Mouse (Mus musculus) lung, postnatal 10 days (tissue): Measurements from ENCODE around the gene Mapk8ip2.
"Not testable (repeated sequence)": the region's sequence is repeated elsewhere in the genome, so short reads cannot be mapped to it uniquely, and the experiment has no call there.

Experiments used
- DNase-seq: peaks from one replicate; pipeline ENCODE4 v3.0.0; 2021

Mapk8ip2 gene

GRCm38 (mm10) chr15:89453865-89454478 is at the start of gene Mapk8ip2:
TSS of gene Mapk8ip2 (plus strand) at chr15:89453913.
- DNase-seq, result no peak

DNA sequence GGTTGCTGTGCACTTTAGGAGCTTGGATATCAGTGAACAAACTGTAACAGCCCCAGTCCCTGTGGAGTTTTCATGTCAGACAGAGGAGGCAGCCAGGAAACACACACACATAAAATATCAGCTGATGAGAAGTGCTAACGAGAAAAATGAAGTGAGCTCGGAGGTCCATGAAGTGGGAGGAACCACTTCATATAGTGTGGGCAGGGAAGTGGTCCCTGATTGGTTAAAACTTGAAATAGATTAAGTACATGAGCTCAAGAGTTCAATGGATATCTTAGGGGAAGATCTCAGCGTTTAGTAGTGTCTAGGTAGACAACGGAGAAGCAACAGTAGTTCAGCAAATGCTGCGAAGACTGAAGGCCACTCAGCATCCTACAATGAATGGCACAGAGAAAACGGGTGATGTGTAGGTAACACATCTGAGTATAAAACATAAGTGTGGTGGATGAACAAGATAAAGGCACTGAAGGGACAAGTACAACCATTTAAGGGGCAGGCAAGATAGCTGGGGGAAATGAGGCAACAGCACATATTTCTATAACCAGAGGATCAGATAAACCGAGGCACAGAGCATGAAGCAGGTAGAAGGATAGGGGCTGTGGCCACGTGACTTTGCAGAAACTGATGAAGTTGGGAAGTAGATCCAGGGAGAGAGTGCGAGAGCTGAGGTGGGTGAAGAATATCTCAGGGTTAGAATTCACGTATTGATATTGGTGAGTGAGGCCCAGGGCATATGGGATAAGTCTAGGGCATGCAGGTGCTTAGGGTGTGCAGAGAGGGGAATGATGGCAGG is 48.7 kb upstream of the Mapk8ip2 start:
- no peak for DNase-seq

DNA sequence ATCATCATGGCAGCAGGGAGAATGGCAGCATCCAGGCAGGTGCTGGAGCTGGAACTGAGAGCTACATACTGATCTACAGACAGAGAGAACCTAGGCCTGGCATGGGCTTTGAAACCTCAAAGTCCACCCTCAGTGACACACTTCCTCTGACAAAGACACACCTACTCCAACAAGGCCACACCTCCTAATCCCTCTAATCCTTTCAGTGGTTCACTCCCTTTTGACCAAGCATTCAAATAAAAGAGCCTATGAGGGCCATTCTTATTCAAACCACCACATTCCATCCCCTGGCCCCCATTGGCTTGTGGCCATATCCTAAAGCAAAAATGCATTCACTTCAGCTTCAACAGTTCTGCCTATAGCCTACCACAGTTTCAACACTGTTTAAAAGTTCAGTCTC is 47.0 kb upstream of the Mapk8ip2 start:
- DNase-seq, result no peak

- DNase-seq, result no peak
These were observed 43.6 kb upstream of the Mapk8ip2 start, which contains the start of gene Syce3 for GRCm38 (mm10) chr15:89410118-89410517. TSS of gene Syce3 (minus strand) at chr15:89410503.

DNA sequence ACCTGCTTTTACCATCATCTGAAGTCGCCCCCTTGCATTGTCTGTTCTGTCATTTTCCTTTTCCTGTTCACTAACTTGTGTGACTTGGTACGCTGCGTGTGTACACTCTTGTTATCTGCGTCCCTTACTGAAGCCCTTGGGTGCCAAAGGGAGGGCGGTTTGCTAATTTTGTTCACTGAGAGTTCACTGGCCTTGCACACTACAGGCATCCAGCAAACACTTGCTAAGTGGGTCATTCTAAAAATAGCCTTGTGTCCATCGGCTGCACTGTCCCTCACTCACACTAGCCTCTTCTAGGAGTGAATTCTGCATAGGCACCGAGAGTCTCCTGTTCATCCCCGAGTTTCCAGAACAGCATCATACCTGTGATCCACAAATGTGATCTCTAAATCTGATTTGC is 38.4 kb upstream of the Mapk8ip2 start:
- DNase-seq, result no peak

DNA sequence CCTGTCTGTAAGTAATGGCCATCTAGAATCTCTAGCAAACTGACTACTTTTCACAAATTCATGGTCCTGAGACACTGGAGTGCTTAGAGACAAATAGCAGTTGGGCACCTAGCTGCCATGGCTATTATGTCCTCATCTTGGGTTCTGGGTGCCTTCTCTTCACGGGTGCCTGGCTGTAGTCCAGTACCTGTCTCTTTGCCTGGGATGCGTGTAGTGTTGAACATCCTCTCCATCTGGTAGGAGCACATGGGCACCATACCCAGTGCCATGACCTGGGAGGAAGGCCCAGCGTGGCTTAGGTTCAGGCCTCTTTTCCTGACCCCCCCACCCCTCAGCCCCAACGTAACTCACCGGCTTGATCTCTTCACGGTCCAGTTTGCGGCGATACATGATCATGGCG is 31.8 kb upstream of the Mapk8ip2 start:
- DNase-seq, result no peak

DNA sequence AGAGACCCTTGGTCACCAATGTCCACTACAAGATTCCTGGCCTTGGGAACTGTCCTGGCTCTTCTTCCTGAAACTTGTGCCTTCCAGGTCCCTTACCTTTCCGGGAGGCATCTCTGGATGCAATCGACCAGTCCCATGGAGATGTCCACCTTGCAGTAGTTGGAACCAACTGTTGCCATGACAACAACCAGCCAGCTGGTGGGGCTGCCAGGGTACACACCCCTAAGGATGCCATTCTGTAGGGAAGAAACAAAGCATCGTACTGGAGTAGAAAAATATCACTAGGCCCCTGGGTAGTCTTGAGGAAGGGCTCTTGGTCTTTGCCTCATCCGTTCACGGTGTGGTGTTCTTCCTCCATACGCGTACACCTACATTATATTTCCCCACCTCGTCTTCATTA is 29.1 kb upstream of the Mapk8ip2 start:
- DNase-seq, result no peak

GRCm38 (mm10) chr15:89425711-89426121 is 28.0 kb upstream of the Mapk8ip2 start, which contains the start of gene Cpt1b:
TSS of gene Cpt1b (minus strand) at chr15:89425863.
- no peak for DNase-seq

GRCm38 (mm10) chr15:89426716-89427115 is 27.0 kb upstream of the Mapk8ip2 start:
- no peak for DNase-seq

GRCm38 (mm10) chr15:89428136-89428790 is 25.4 kb upstream of the Mapk8ip2 start:
- no peak for DNase-seq

GRCm38 (mm10) chr15:89428821-89429351 is 24.8 kb upstream of the Mapk8ip2 start:
- DNase-seq, result no peak

DNA sequence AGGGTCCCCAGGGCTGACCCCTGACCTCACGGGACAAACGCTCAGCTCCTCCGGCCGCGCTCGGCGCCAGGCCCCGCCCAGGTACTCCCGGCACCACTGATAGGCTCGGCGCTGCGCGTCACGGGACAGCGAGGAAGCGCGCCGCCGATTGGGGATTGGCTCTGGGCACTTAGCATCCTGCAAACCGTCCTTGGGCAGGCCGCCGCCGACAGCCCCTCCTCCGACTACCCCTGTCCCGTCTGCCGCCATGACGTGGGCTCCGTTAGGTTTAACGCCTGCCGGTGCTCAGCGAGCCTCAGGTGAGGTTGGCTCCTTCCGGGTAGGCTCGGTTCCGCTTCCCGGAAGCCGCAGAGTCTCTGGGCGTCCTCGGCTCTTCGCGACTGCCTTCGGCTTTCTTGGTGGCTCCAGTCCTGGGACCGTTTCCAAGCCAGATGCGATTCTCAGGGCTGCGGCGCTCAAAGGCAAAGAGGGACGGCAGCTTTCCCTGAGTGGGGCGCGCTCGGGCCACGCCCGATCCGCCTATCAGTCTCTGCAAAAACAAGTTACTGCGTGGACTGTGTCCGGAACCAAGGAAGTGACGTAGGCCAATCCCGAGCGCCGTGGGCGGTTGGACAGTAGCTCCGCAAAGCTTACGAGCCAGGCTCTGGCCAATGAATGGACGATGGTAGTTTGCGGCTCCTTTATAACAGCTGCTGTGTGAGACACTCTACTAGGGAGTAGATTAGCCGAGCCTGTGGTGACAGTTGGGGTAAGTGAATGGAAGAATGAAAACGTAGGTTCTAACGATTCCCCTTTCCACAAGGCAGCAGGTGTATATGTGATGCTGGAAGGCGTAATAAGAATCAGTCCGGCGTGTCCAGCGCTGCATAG is 24.1 kb upstream of the Mapk8ip2 start, which contains the start of the genes C730034F03Rik, Gm44502 and Chkb:
TSS of gene C730034F03Rik (plus strand) at position 238 of the 870 bp plus-strand sequence.
TSS of gene Gm44502 (minus strand) at position 345 of the 870 bp plus-strand sequence.
TSS of gene Chkb (minus strand) at position 557 of the 870 bp plus-strand sequence.
- peak; percentile 95 for DNase-seq

- DNase-seq, result no peak
These were observed 23.4 kb upstream of the Mapk8ip2 start for GRCm38 (mm10) chr15:89430341-89430740.

- not testable (repeated sequence) for DNase-seq
These were observed 22.9 kb upstream of the Mapk8ip2 start for GRCm38 (mm10) chr15:89430771-89431170.

GRCm38 (mm10) chr15:89431271-89431670 is 22.4 kb upstream of the Mapk8ip2 start:
- no peak for DNase-seq

DNA sequence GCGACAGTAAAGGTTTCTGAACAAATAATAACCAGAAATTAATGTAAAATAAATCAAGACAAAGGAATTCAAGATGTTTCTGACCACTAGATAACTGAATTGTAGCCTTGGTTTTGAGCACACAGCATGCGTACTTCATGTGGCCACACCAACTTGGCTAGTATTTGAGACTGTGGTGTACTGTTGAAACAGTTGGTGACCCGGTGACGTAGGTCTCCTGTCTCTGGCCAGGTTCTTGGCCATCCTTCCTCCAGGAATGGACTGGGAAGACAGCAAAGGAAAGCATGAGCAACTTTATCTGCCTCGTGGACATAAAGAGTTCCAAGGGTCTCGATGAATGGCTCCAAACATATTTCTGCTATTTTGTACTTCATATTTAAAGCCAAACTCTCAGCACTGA is 21.9 kb upstream of the Mapk8ip2 start:
- DNase-seq, result no peak

DNA sequence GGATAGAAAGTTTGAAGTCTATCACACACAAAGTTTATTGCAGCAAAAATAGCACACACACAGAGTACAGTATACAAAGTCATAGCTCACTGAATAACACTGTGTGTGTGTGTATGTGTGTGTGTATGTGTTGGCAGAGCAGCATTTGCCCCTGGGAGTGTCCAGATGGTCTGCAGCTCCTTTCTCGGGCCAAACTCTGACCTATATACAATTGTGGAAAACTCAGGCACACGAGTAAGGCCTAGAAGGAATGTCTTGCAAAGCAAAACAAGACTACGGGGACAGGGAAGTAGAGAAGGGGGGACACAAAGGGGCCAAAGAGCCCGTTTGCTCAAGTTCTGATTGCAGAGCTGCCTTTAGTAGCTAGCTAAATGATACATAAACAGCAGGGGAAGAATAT is 20.8 kb upstream of the Mapk8ip2 start:
- DNase-seq, result no peak

DNA sequence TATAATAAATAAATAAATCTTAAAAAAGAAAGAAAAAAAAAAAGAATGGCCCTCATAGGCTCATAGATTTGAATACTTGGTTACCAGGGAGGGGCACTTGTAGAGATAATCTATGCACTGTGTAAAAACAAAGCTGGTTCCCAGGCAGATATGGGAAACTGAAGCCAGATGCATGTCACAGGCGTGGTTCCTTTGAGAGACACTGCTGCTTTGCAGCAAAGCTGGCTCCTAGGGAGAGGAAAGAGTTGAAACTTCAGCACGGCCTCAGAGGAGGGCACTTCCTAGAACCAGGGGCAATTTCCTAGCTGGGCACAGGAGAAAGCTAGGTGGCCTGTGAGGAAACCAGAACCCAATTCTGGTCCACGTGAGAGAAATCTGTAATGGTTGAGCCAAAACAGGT is 19.6 kb upstream of the Mapk8ip2 start:
- DNase-seq, result no peak

GRCm38 (mm10) chr15:89435878-89436277 is 17.8 kb upstream of the Mapk8ip2 start:
- no peak for DNase-seq

DNA sequence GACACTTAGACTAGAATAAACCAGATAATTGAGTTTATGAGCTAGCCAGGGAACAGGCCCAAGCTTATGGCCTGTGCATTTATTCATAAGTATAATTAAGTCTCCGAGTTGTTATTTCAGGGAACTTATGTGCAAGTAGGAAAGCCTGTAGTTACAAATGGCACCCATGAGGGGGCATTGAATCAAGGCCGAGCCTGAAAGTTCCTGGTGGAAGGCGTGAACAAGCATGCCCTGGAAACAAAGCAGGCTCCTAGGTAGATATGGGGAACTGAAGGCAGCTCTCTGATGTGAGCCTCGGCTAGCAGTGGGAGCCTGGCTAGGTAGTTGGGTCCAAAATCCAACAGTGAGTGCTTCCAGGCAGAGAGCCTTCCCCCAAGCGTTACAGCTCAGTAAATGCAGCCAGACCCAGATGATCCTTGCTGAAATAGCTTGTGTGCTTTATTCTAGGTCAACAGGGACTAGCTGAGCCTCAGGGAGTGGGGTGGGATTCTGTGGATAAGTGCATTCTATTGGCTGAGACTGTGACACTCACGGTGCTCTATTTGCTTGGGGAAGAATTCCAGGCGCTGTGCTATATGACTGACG is 11.1 kb upstream of the Mapk8ip2 start:
- DNase-seq, result no peak
